Mouse (Mus musculus) E14TG2a.4 (cell line): ENCODE results near the gene Zfand2a.

Experiments used
- H3K27me3 ChIP-seq: 2 replicates; pipeline ENCODE4 v1.6.1; 2014; ENCODE audit warnings: low read length, control low read depth; ENCODE audit not compliant: insufficient read depth
- H3K36me3 ChIP-seq: 2 replicates; pipeline ENCODE4 v1.6.1; 2014; ENCODE audit warnings: low read length, control low read depth; ENCODE audit not compliant: insufficient read depth
- H3K4me1 ChIP-seq: replicated peaks from 2 replicates; pipeline ENCODE4 v1.6.1; 2014; ENCODE audit warnings: low read depth, low read length, control low read depth
- H3K4me3 ChIP-seq: replicated peaks from 2 replicates; pipeline ENCODE4 v1.5.1; 2014; ENCODE audit warnings: mild to moderate bottlenecking, low read length
- H3K9me3 ChIP-seq: 2 replicates; pipeline ENCODE4 v1.6.1; 2014; ENCODE audit warnings: low read length, control low read depth
- CTCF ChIP-seq: conservative IDR thresholded peaks from 2 replicates; pipeline ENCODE4 v1.5.1; 2014; ENCODE audit warnings: low read length
- NANOG ChIP-seq: IDR thresholded peaks from 2 replicates; pipeline ENCODE4 v1.6.1; 2014; ENCODE audit warnings: borderline replicate concordance, low read length, mixed read lengths
- POU5F1 ChIP-seq: IDR thresholded peaks from 2 replicates; pipeline ENCODE4 v1.6.1; 2014; ENCODE audit warnings: low read length, borderline replicate concordance

Zfand2a gene

GRCm38 (mm10) chr5:139480406-139480805, 3.9 kb downstream of the Zfand2a start:
- Histone ChIP-seq H3K4me1 (peaks cover 74% of the 10 kb centered on the region), H3K27me3 (no peaks in the 10 kb centered on the region), H3K9me3 (no peaks in the 10 kb centered on the region), H3K4me3 (no peak overlapping the region), H3K36me3 (peaks cover 76% of the 10 kb centered on the region)
- TF ChIP-seq CTCF = no peak
- no peak for TF ChIP-seq POU5F1
- no peak for TF ChIP-seq NANOG

GRCm38 (mm10) chr5:139479088-139479487, 5.3 kb downstream of the Zfand2a start:
- H3K36me3 ChIP-seq = peaks cover 89% of the 10 kb centered on the region
- H3K27me3 ChIP-seq = no peaks in the 10 kb centered on the region
- peaks cover 71% of the 10 kb centered on the region for H3K4me1 ChIP-seq
- H3K9me3 ChIP-seq = no peaks in the 10 kb centered on the region
- no peak overlapping the region for H3K4me3 ChIP-seq
- no peak for TF ChIP-seq NANOG
- no peak for TF ChIP-seq POU5F1
- TF ChIP-seq CTCF = no peak

- peaks cover 87% of the 10 kb centered on the region for H3K36me3 ChIP-seq
- no peaks in the 10 kb centered on the region for H3K9me3 ChIP-seq
- H3K4me3 ChIP-seq = no peak overlapping the region
- H3K27me3 ChIP-seq = no peaks in the 10 kb centered on the region
- TF ChIP-seq NANOG = no peak
- no peak for TF ChIP-seq CTCF
- TF ChIP-seq POU5F1 = no peak
- peaks cover 32% of the 10 kb centered on the region for H3K4me1 ChIP-seq
Measured at GRCm38 (mm10) chr5:139474741-139475140, 9.6 kb downstream of the Zfand2a start.

DNA sequence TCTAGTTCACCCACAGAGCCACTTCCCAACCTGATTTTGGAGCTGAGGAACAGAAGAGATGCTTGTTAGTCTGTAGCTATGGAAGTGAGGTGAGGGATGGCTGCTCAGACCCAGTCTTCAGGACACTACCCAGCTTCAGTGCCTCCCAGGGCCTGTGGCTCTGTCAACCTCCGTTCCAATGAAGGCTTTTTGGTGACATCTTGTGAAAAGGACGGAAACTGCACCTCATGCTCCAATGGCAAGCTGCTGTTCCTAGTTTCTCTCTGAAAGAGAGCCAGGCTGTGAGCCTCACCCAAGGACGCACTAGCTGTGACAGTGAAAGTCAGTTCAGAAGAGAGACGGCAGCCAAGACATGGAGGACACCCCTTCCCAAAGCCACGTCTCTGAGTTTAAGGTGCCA, 16.4 kb downstream of the Zfand2a start:
- Histone ChIP-seq H3K36me3 (peaks cover 19% of the 10 kb centered on the region), H3K27me3 (0 out of 2 replicates have a peak, but pooled peaks cover 4% of the 10 kb centered on the region), H3K9me3 (no peaks in the 10 kb centered on the region), H3K4me3 (no peak overlapping the region), H3K4me1 (no peaks in the 10 kb centered on the region)
- TF ChIP-seq NANOG (no peak), CTCF (no peak), POU5F1 (no peak)

- Histone ChIP-seq H3K9me3 (no peaks in the 10 kb centered on the region), H3K4me1 (no peaks in the 10 kb centered on the region), H3K36me3 (peaks cover 7% of the 10 kb centered on the region), H3K4me3 (no peak overlapping the region), H3K27me3 (peaks cover 9% of the 10 kb centered on the region; the same call in 1 of the 2 replicates)
- no peak for TF ChIP-seq CTCF
- no peak for TF ChIP-seq POU5F1
- TF ChIP-seq NANOG = no peak
Measured at GRCm38 (mm10) chr5:139466801-139467200, 17.5 kb downstream of the Zfand2a start.

- Histone ChIP-seq H3K9me3 (no peaks in the 10 kb centered on the region), H3K4me3 (no peak overlapping the region), H3K27me3 (peaks cover 12% of the 10 kb centered on the region; the same call in 1 of the 2 replicates), H3K36me3 (peaks cover 3% of the 10 kb centered on the region), H3K4me1 (no peaks in the 10 kb centered on the region)
- no peak for TF ChIP-seq CTCF
- TF ChIP-seq NANOG = no peak
- no peak for TF ChIP-seq POU5F1
Measured at GRCm38 (mm10) chr5:139466373-139466772, 18.0 kb downstream of the Zfand2a start.

DNA sequence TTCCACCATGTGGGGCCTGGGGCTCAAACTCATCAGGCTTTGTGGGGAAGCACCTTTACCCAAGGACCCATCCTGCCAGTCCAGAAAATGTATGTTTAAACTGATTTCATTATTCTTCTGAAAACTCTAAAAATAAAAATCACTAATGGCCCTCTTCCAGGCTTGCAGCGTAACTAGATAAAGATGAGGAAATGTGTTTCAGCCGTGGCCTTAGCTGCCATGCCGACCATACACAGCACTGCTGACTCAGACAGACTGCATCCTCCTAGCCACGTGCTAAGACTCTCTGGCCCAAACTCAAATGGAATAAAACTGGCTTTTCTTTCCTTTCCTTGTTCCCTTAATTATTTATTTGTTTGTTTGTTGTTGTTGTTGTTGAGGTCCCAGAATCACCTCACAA, 19.5 kb downstream of the Zfand2a start:
- H3K36me3 ChIP-seq = no peaks in the 10 kb centered on the region
- H3K9me3 ChIP-seq = no peaks in the 10 kb centered on the region
- peaks cover 14% of the 10 kb centered on the region; the same call in 1 of the 2 replicates for H3K27me3 ChIP-seq
- H3K4me3 ChIP-seq = no peak overlapping the region
- TF ChIP-seq CTCF (no peak), NANOG (no peak), POU5F1 (no peak)
- peaks cover 7% of the 10 kb centered on the region for H3K4me1 ChIP-seq

DNA sequence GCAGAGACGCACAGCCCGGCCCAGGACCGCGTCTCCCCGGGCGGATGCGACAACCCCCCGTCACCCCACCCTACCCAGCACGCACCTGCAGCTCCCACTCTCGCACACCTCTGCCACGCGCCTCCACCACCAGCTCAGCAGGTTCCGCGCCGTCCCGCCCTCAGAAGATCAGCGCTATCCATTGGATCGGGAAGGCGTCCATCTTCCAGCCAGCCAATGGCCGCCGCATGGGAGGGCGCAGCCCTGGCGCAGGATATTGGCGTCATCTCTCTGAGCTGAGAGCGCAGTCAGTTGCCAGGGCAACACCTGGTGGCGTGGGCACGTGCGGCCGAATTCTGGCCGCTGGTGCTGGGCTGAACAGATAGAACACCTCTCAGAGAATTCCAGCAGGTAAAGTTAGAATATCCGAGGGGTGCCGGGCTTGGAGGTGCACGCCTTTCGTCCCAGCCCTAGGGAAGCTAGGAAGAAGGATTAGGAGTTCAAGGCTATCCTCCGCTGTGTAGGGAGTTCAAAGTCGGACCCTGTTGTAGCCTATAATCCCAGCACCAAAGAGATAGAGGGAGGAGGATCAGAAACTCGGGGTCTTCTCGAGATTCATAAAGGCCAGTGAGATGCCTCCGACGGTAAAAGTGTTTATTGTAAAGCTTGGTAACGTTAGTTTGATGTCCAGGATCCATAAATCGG, 23.8 kb downstream of the Zfand2a start, which contains the start of gene 3110082I17Rik:
TSS of gene 3110082I17Rik (minus strand) at position 144 of the 684 bp plus-strand sequence.
- H3K36me3 ChIP-seq = peaks cover 31% of the 10 kb centered on the region
- H3K9me3 ChIP-seq = no peaks in the 10 kb centered on the region
- H3K4me3 ChIP-seq = peak within 1 kb of the TSS; percentile 89
- TF ChIP-seq NANOG (no peak), CTCF (no peak), POU5F1 (no peak)
- peaks cover 18% of the 10 kb centered on the region for H3K4me1 ChIP-seq
- peaks cover 14% of the 10 kb centered on the region; the same call in 1 of the 2 replicates for H3K27me3 ChIP-seq

- TF ChIP-seq POU5F1 (no peak), NANOG (no peak), CTCF (no peak)
- H3K36me3 ChIP-seq = peaks cover 37% of the 10 kb centered on the region
- H3K4me1 ChIP-seq = peaks cover 18% of the 10 kb centered on the region
- H3K9me3 ChIP-seq = no peaks in the 10 kb centered on the region
- peaks cover 14% of the 10 kb centered on the region; the same call in 1 of the 2 replicates for H3K27me3 ChIP-seq
- peak overlapping the region; percentile 89 for H3K4me3 ChIP-seq
Measured at GRCm38 (mm10) chr5:139459938-139460337, 24.4 kb downstream of the Zfand2a start.
